Mouse (Mus musculus) stomach, postnatal 0 days (tissue): ENCODE results near the gene Aqp1.

Experiments
- CTCF ChIP-seq: IDR thresholded peaks from 2 replicates; pipeline ENCODE4 v1.5.1; 2016; ENCODE audit warnings: antibody characterized with exemption, low read depth, mild to moderate bottlenecking, moderate library complexity
- EP300 ChIP-seq: optimal IDR thresholded peaks from 2 replicates; pipeline ENCODE3; 2016; ENCODE audit warnings: antibody characterized with exemption

GRCm38 (mm10) chr6:55299917-55300316 is 36.3 kb upstream of the Aqp1 start:
- TF ChIP-seq CTCF (no peak), EP300 (no peak)
